Mouse (Mus musculus): ENCODE measurements around the gene Pigb.

Gene Pigb

GRCm38 (mm10) chr9:72996167-72996566, 44.0 kb downstream of the Pigb start:
- in situ Hi-C loops (cut with MboI, MseI), result no loop called here

- in situ Hi-C loops (cut with MboI, MseI), result no loop called here
Measured at GRCm38 (mm10) chr9:72992576-72992975, 47.6 kb downstream of the Pigb start.

- in situ Hi-C loops (cut with MboI, MseI), result no loop called here
Measured at GRCm38 (mm10) chr9:72991420-72991819, 48.8 kb downstream of the Pigb start.

- in situ Hi-C loops (cut with MboI, MseI), result loop anchor here (10.0 kb wide), 1 partner anchor 106 kb away; no protein-coding TSS in a partner anchor
Measured at GRCm38 (mm10) chr9:72988706-72989105, 51.5 kb downstream of the Pigb start.

- in situ Hi-C loops (cut with MboI, MseI), result loop anchor here (10.0 kb wide), 1 partner anchor 107 kb away; no protein-coding TSS in a partner anchor
Measured at GRCm38 (mm10) chr9:72987703-72988102, 52.5 kb downstream of the Pigb start.

GRCm38 (mm10) chr9:72985250-72986220, 54.6 kb downstream of the Pigb start, which contains the start of the genes Ccpg1os and Ccpg1:
Ccpg1os (minus strand) TSS chr9:72985382.
Ccpg1 (plus strand) TSS chr9:72985429.
- in situ Hi-C loops (cut with MboI, MseI), result loop anchor here (10.0 kb wide), 1 partner anchor 109 kb away; no protein-coding TSS in a partner anchor

- in situ Hi-C loops (cut with MboI, MseI), result loop anchor here (10.0 kb wide), 1 partner anchor 112 kb away; no protein-coding TSS in a partner anchor
Measured at GRCm38 (mm10) chr9:72983066-72983465, 57.1 kb downstream of the Pigb start.

- in situ Hi-C loops (cut with MboI, MseI), result no loop called here
Measured at GRCm38 (mm10) chr9:72975242-72975641, 64.9 kb downstream of the Pigb start.

GRCm38 (mm10) chr9:72974734-72975133, 65.4 kb downstream of the Pigb start:
- in situ Hi-C loops (cut with MboI, MseI), result no loop called here

GRCm38 (mm10) chr9:72972984-72973383, 67.2 kb downstream of the Pigb start:
- in situ Hi-C loops (cut with MboI, MseI), result no loop called here

GRCm38 (mm10) chr9:72972435-72972834, 67.7 kb downstream of the Pigb start:
- in situ Hi-C loops (cut with MboI, MseI), result no loop called here

- in situ Hi-C loops (cut with MboI, MseI), result loop anchor here (5.0 kb wide), 1 partner anchor 72 kb away; the partner anchor contains the start of genes Pigb and Rab27a
Measured at GRCm38 (mm10) chr9:72969874-72970273, 70.3 kb downstream of the Pigb start.

GRCm38 (mm10) chr9:72968349-72969061, 71.7 kb downstream of the Pigb start:
- in situ Hi-C loops (cut with MboI, MseI), result loop anchor here (5.0 kb wide), 1 partner anchor 74 kb away; the partner anchor contains the start of genes Pigb and Rab27a

- in situ Hi-C loops (cut with MboI, MseI), result no loop called here
Measured at GRCm38 (mm10) chr9:72961959-72962358, 78.2 kb downstream of the Pigb start.

GRCm38 (mm10) chr9:72961346-72961745, 78.8 kb downstream of the Pigb start:
- in situ Hi-C loops (cut with MboI, MseI), result no loop called here

- in situ Hi-C loops (cut with MboI, MseI), result no loop called here
Measured at GRCm38 (mm10) chr9:72958521-72959450, 81.4 kb downstream of the Pigb start, which contains the start of the genes Dyx1c1 and Gm44503. Dyx1c1 (plus strand) TSS chr9:72958785. Gm44503 (plus strand) TSS chr9:72958852.

Measured in T-helper 2 cell (primary cell).